Mouse (Mus musculus): ENCODE measurements around the gene Bcl11b.

DNA sequence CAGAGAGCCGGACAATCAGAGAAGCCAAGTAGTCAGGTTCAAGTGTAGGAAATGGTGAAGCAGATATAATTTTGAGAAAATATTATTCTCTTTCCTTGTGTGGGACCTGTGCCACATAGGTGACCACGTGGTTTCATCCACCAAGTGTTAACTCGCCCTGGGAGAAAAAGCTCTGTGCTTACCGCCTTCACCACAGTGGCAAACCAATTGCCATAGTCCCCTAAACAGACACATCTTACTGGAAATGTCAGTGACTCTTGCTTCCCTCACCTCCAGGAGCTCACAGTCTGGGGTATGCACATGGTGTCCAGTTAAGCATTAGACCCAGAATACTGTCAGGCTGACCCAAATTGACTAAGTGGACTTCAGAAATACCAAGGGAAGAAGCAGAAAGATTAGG lies 78.7 kb downstream of the Bcl11b start:
- no peak for TF ChIP-seq CTCF (IDR thresholded peaks at IDR 0.05; ENCODE audit: extremely low read depth, insufficient read depth, low read length)
- no peak for TF ChIP-seq POLR2A (IDR thresholded peaks at IDR 0.05; ENCODE audit: extremely low read depth, insufficient read depth, low read length)
